Mouse (Mus musculus) right cerebral cortex, postnatal 10 days (tissue): ENCODE results near the gene Stx4a.

ENCODE experiments used
- DNase-seq, 2 experiments: peaks; one replicate each; pipeline ENCODE4 v3.0.0; 2021; ENCODE audit warnings: low spot score in 2 of 2

Gene Stx4a

GRCm38 (mm10) chr7:127898179-127898956 is 74.3 kb downstream of the Stx4a start:
- no peak for DNase-seq
